Mouse (Mus musculus) large intestine, adult 2 months (tissue): ENCODE data around the gene H2-T22. TPM values are rescaled to one million over a fixed set of nuclear protein-coding genes. Genes with fewer than 3 reads are reported as not detected.
"Not testable (repeated sequence)": the region's sequence is repeated elsewhere in the genome, so short reads cannot be mapped to it uniquely, and the experiment has no call there.

ENCODE experiments used
- DNase-seq: peaks from one replicate; pipeline ENCODE4 v3.0.0-alpha.2; 2012; ENCODE audit warnings: low read depth, low spot score
- WGBS: fragments of 180-500 bp; shearing (Covaris S2); methylation state at CpG from one replicate; pipeline ENCODE4 v1.1.7; 2018; 5-methylcytosine and 5-hydroxymethylcytosine counted together
- polyA plus RNA-seq: library from polyadenylated mRNA; depleted of rRNA; stranded (reverse); fragments of >200 nt; gene quantifications from 2 replicates; pipeline ENCODE4 v1.2.3, GENCODE M21; 2012; rRNA removed

Gene H2-T22
- polyA plus RNA-seq = 59.7 and 67.2 TPM in 2 replicates

GRCm38 (mm10) chr17:36042610-36043169 lies at the start of gene H2-T22, which contains the start of gene Gm6034:
Gene H2-T22, minus strand, starts transcription at chr17:36042747.
Gene Gm6034, plus strand, starts transcription at chr17:36042961.
- DNase-seq = peak; percentile 95
- under 1% methylated on average over 12 of the region's 12 CpGs for WGBS

GRCm38 (mm10) chr17:36091933-36092332 lies 49.4 kb upstream of the H2-T22 start:
- WGBS = no CpG with 5 or more reads among the region's 2 CpGs
- not testable (repeated sequence) for DNase-seq

GRCm38 (mm10) chr17:36085976-36086375 lies 43.4 kb upstream of the H2-T22 start:
- 43% methylated on average over 1 of the region's 1 CpGs for WGBS
- not testable (repeated sequence) for DNase-seq

- peak; percentile 16 for DNase-seq
Measured at GRCm38 (mm10) chr17:36083870-36084451, 41.4 kb upstream of the H2-T22 start.

GRCm38 (mm10) chr17:36083266-36083869 lies 40.8 kb upstream of the H2-T22 start:
- 1% methylated on average over 46 of the region's 46 CpGs for WGBS
- no peak for DNase-seq

More at GRCm38 (mm10) chr17:36083870-36084451, 41.4 kb upstream of the H2-T22 start:
- under 1% methylated on average over 42 of the region's 42 CpGs for WGBS

GRCm38 (mm10) chr17:36082519-36083232 lies 40.1 kb upstream of the H2-T22 start:
- WGBS = 40% methylated on average over 6 of the region's 6 CpGs
- not testable (repeated sequence) for DNase-seq

GRCm38 (mm10) chr17:36081901-36082300 lies 39.4 kb upstream of the H2-T22 start:
- DNase-seq = not testable (repeated sequence)

- 14% methylated on average over 2 of the region's 2 CpGs for WGBS
- peak; percentile 73 for DNase-seq
Measured at GRCm38 (mm10) chr17:36060829-36061228, 18.3 kb upstream of the H2-T22 start.

GRCm38 (mm10) chr17:36058362-36058761 lies 15.8 kb upstream of the H2-T22 start, which contains the start of gene Gm11127:
Gene Gm11127, minus strand, starts transcription at chr17:36058371.
- DNase-seq = not testable (repeated sequence)
- 24% methylated on average over 1 of the region's 1 CpGs for WGBS

- WGBS = 90% methylated on average over 25 of the region's 25 CpGs
Measured at GRCm38 (mm10) chr17:36057927-36058326, 15.4 kb upstream of the H2-T22 start.

GRCm38 (mm10) chr17:36043286-36043685 lies 739 bp upstream of the H2-T22 start:
- 70% methylated on average over 3 of the region's 3 CpGs for WGBS
- no peak for DNase-seq

More at GRCm38 (mm10) chr17:36057927-36058326, 15.4 kb upstream of the H2-T22 start:
- DNase-seq = not testable (repeated sequence)

GRCm38 (mm10) chr17:36042055-36042454 lies 492 bp downstream of the H2-T22 start:
- 3% methylated on average over 19 of the region's 19 CpGs for WGBS
- not testable (repeated sequence) for DNase-seq

- not testable (repeated sequence) for DNase-seq
- 91% methylated on average over 2 of the region's 2 CpGs for WGBS
Measured at GRCm38 (mm10) chr17:36040604-36041003, 1.9 kb downstream of the H2-T22 start.

- WGBS = 84% methylated on average over 13 of the region's 13 CpGs
- not testable (repeated sequence) for DNase-seq
Measured at GRCm38 (mm10) chr17:36036126-36036525, 6.4 kb downstream of the H2-T22 start.

- not testable (repeated sequence) for DNase-seq
- 8% methylated on average over 3 of the region's 3 CpGs for WGBS
Measured at GRCm38 (mm10) chr17:36035010-36035638, 7.4 kb downstream of the H2-T22 start.

- WGBS = 25% methylated on average over 3 of the region's 3 CpGs
- DNase-seq = not testable (repeated sequence)
Measured at GRCm38 (mm10) chr17:36034524-36034923, 8.0 kb downstream of the H2-T22 start.

GRCm38 (mm10) chr17:36032351-36032875 lies 10.1 kb downstream of the H2-T22 start, which contains the start of gene H2-T23:
Gene H2-T23, minus strand, starts transcription at chr17:36032855.
- WGBS = under 1% methylated on average over 25 of the region's 25 CpGs
- DNase-seq = peak; percentile 68

- DNase-seq = not testable (repeated sequence)
- WGBS = 1% methylated on average over 40 of the region's 40 CpGs
Measured at GRCm38 (mm10) chr17:36031583-36032331, 10.8 kb downstream of the H2-T22 start.
